Mouse (Mus musculus): ENCODE data around the gene Specc1l. TPM values are rescaled to one million over a fixed set of nuclear protein-coding genes. Genes with fewer than 3 reads are reported as not detected.
"Not testable (repeated sequence)": the region's sequence is repeated elsewhere in the genome, so short reads cannot be mapped to it uniquely, and the experiment has no call there.

Specc1l gene
- polyA plus RNA-seq, 1 experiment, result 20.7 TPM

DNA sequence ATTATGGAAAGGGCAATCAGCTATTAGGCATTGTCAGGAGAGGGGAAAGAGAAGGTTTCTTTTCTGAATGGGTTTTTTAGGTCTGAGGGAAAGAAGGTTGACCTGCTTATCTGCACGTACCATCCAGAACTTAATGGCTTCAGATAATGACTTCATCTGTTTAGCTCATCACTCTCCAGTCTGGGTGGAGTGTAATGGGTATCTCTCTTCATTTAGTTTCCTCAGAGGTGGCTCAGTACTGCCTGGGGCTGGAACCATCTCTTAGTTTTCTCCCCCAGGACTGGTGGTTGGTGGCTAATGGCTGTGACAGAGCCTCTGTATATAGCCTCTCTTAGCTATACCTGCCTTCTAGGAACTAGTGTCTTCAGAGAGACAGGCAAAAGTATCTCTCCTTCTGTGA lies 79.5 kb downstream of the Specc1l start:
- Histone ChIP-seq H3K4me3 (ENCODE audit: control insufficient read depth, low read depth, low read length) (no peak overlapping the region), H3K4me1 (ENCODE audit: control insufficient read depth, insufficient read depth, low read length) (no peaks in the 10 kb centered on the region), H3K27me3 (ENCODE audit: control insufficient read depth, insufficient read depth, low read length) (no peaks in the 10 kb centered on the region), H3K27ac (ENCODE audit: control insufficient read depth, insufficient read depth, low read depth, low read length) (no peak overlapping the region), H3K36me3 (ENCODE audit: control insufficient read depth, insufficient read depth, low read length) (peaks cover 1% of the 10 kb centered on the region; the same call in 1 of the 2 replicates)
- no peak for TF ChIP-seq POLR2A (IDR thresholded peaks at IDR 0.05; ENCODE audit: control insufficient read depth, low read depth, low read length)
- TF ChIP-seq CTCF (IDR thresholded peaks at IDR 0.05; ENCODE audit: control insufficient read depth, insufficient read depth, insufficient replicate concordance, low read depth, low read length), result no peak

- H3K4me1 ChIP-seq (ENCODE audit: control insufficient read depth, insufficient read depth, low read length); H3K27ac ChIP-seq (ENCODE audit: control insufficient read depth, insufficient read depth, low read depth, low read length); H3K27me3 ChIP-seq (ENCODE audit: control insufficient read depth, insufficient read depth, low read length); H3K36me3 ChIP-seq (ENCODE audit: control insufficient read depth, insufficient read depth, low read length); H3K4me3 ChIP-seq (ENCODE audit: control insufficient read depth, low read depth, low read length): not testable (repeated sequence)
Measured at GRCm38 (mm10) chr10:75292206-75292605, 80.3 kb downstream of the Specc1l start.

DNA sequence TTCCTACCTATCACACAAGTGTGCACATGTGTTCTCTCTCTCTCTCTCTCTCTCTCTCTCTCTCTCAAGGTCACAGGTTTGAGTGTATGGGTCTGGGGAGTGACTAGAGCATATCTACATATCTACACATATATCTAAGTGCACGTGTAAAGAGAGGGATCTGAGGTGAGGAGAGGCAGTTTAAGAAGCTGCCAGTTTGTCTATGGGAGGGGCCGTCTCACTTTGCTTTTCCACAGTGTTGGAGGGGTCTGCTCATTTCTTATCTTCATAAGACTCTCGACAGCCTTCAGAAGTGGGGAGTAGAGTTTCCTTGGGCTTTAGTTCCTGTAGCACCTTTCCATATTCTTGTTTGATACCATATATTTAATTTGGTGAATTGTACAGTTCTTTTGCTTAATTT lies 81.4 kb downstream of the Specc1l start:
- TF ChIP-seq CTCF (IDR thresholded peaks at IDR 0.05; ENCODE audit: control insufficient read depth, insufficient read depth, insufficient replicate concordance, low read depth, low read length), result no peak
- no peak for TF ChIP-seq POLR2A (IDR thresholded peaks at IDR 0.05; ENCODE audit: control insufficient read depth, low read depth, low read length)
- Histone ChIP-seq H3K4me3 (ENCODE audit: control insufficient read depth, low read depth, low read length) (no peak overlapping the region), H3K27ac (ENCODE audit: control insufficient read depth, insufficient read depth, low read depth, low read length) (no peak overlapping the region), H3K27me3 (ENCODE audit: control insufficient read depth, insufficient read depth, low read length) (no peaks in the 10 kb centered on the region), H3K36me3 (ENCODE audit: control insufficient read depth, insufficient read depth, low read length) (peaks cover 1% of the 10 kb centered on the region; the same call in 1 of the 2 replicates), H3K4me1 (ENCODE audit: control insufficient read depth, insufficient read depth, low read length) (no peaks in the 10 kb centered on the region)

- H3K27me3 ChIP-seq (ENCODE audit: control insufficient read depth, insufficient read depth, low read length), result no peaks in the 10 kb centered on the region
- H3K4me3 ChIP-seq (ENCODE audit: control insufficient read depth, low read depth, low read length), result no peak overlapping the region
- no peaks in the 10 kb centered on the region for H3K4me1 ChIP-seq (ENCODE audit: control insufficient read depth, insufficient read depth, low read length)
- TF ChIP-seq POLR2A (IDR thresholded peaks at IDR 0.05; ENCODE audit: control insufficient read depth, low read depth, low read length), result no peak
- TF ChIP-seq CTCF (IDR thresholded peaks at IDR 0.05; ENCODE audit: control insufficient read depth, insufficient read depth, insufficient replicate concordance, low read depth, low read length), result no peak
- H3K36me3 ChIP-seq (ENCODE audit: control insufficient read depth, insufficient read depth, low read length), result peaks cover 1% of the 10 kb centered on the region
- H3K27ac ChIP-seq (ENCODE audit: control insufficient read depth, insufficient read depth, low read depth, low read length), result no peak overlapping the region
Measured at GRCm38 (mm10) chr10:75294362-75294761, 82.5 kb downstream of the Specc1l start.

GRCm38 (mm10) chr10:75294926-75295325 lies 83.1 kb downstream of the Specc1l start:
- Histone ChIP-seq H3K36me3 (ENCODE audit: control insufficient read depth, insufficient read depth, low read length) (peaks cover 1% of the 10 kb centered on the region), H3K27ac (ENCODE audit: control insufficient read depth, insufficient read depth, low read depth, low read length) (no peak overlapping the region), H3K27me3 (ENCODE audit: control insufficient read depth, insufficient read depth, low read length) (no peaks in the 10 kb centered on the region), H3K4me1 (ENCODE audit: control insufficient read depth, insufficient read depth, low read length) (no peaks in the 10 kb centered on the region), H3K4me3 (ENCODE audit: control insufficient read depth, low read depth, low read length) (no peak overlapping the region)
- no peak for TF ChIP-seq CTCF (IDR thresholded peaks at IDR 0.05; ENCODE audit: control insufficient read depth, insufficient read depth, insufficient replicate concordance, low read depth, low read length)
- no peak for TF ChIP-seq POLR2A (IDR thresholded peaks at IDR 0.05; ENCODE audit: control insufficient read depth, low read depth, low read length)

DNA sequence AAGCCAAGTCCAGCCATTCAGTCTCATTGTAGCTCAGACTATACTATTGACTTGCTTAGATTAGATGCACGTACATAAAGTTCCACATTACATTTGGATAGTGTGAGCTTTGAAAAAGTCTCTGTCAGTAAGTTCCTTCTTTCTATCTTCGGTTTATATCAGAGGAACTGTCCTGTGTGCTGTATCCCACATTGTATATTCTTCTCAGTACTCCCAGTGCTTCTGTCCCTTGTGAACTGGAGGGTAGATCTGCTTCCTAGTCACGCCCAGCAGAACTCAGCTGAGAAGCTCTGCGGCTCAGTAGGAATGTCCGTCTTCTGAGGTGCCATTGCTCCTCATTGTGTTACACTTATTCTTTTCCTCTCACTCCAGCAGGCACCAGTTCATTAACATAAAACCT lies 86.7 kb downstream of the Specc1l start:
- Histone ChIP-seq H3K27ac (ENCODE audit: control insufficient read depth, insufficient read depth, low read depth, low read length) (no peak overlapping the region), H3K36me3 (ENCODE audit: control insufficient read depth, insufficient read depth, low read length) (peaks cover 1% of the 10 kb centered on the region), H3K4me3 (ENCODE audit: control insufficient read depth, low read depth, low read length) (no peak overlapping the region), H3K27me3 (ENCODE audit: control insufficient read depth, insufficient read depth, low read length) (no peaks in the 10 kb centered on the region), H3K4me1 (ENCODE audit: control insufficient read depth, insufficient read depth, low read length) (no peaks in the 10 kb centered on the region)
- TF ChIP-seq CTCF (IDR thresholded peaks at IDR 0.05; ENCODE audit: control insufficient read depth, insufficient read depth, insufficient replicate concordance, low read depth, low read length) (no peak), POLR2A (IDR thresholded peaks at IDR 0.05; ENCODE audit: control insufficient read depth, low read depth, low read length) (no peak)

- TF ChIP-seq POLR2A (IDR thresholded peaks at IDR 0.05; ENCODE audit: control insufficient read depth, low read depth, low read length) (no peak), CTCF (IDR thresholded peaks at IDR 0.05; ENCODE audit: control insufficient read depth, insufficient read depth, insufficient replicate concordance, low read depth, low read length) (no peak)
- H3K27me3 ChIP-seq (ENCODE audit: control insufficient read depth, insufficient read depth, low read length), result no peaks in the 10 kb centered on the region
- H3K36me3 ChIP-seq (ENCODE audit: control insufficient read depth, insufficient read depth, low read length), result no peaks in the 10 kb centered on the region; the same call in none of the 2 replicates
- H3K4me1 ChIP-seq (ENCODE audit: control insufficient read depth, insufficient read depth, low read length), result no peaks in the 10 kb centered on the region
- no peak overlapping the region for H3K27ac ChIP-seq (ENCODE audit: control insufficient read depth, insufficient read depth, low read depth, low read length)
- H3K4me3 ChIP-seq (ENCODE audit: control insufficient read depth, low read depth, low read length), result no peak overlapping the region
Measured at GRCm38 (mm10) chr10:75299785-75300418, 88.0 kb downstream of the Specc1l start.

All from testis, adult 2 months (tissue).